11 mouse cellular contexts compared by ENCODE assay signal in the genomic region with DNA sequence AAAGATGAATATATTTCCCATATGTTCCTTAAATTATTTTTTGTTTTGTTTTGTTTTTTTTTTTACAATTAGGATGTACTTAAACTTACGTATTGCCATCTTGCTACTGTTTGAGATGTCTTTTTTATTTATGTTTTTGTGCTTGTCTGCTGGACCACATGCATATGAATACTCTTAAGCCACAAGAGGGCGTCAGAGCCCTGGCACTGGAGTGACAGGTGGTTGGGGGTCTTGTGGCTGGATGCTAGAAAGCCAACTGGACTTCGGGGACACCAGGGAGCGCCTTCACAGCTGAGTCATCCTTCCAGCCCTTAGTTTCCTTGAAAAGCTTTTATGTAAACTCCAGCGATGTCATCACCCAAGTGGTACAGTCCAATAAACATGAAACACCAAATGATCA. TPM values are rescaled to one million over a fixed set of nuclear protein-coding genes. Genes with fewer than 3 reads are reported as not detected.
DNase-seq lines count a peak whose midpoint lies in the region; ATAC-seq and TF ChIP-seq lines count a peak whose summit lies in the region.
"Had no signal": no experiment of that assay in that cellular context is flagged by ENCODE, and none has a peak within 500 bp of the region (broad histone marks: within the 10 kb centered on the region; RNA-seq: fewer than 3 reads in every experiment).

No protein-coding gene starts in this region.

- TF ChIP-seq POLR2A in cerebellum, adult 2 months (IDR thresholded peaks at IDR 0.05; ENCODE audit: borderline replicate concordance, insufficient read depth, low read length) = no peak
- no peak for TF ChIP-seq POLR2A in liver, adult 2 months (IDR thresholded peaks at IDR 0.05; ENCODE audit: extremely low read depth, insufficient read depth, low read length)

- no peak overlapping the region for H3K4me2 ChIP-seq in liver, embryonic 11.5 days
- H3K4me2 ChIP-seq: liver, embryonic 15.5 days; neural tube, embryonic 13.5 days had no signal

- peaks cover 35% of the 10 kb centered on the region for H3K36me3 ChIP-seq in liver, adult 2 months (ENCODE audit: control insufficient read depth, insufficient read depth, low read length)
- peaks cover 12% of the 10 kb centered on the region; the same call in 1 of the 2 replicates for H3K36me3 ChIP-seq in liver, embryonic 11.5 days (ENCODE audit: control insufficient read depth, insufficient read depth, low read length)
- H3K36me3 ChIP-seq in G1E (replicated peaks) = peaks cover 78% of the 10 kb centered on the region

- no peaks in the 10 kb centered on the region for H3K79me2 ChIP-seq in liver, adult 2 months (ENCODE audit: control insufficient read depth, insufficient read depth, low read length)

- no peak overlapping the region for H3K27ac ChIP-seq in cerebellum, adult 2 months (ENCODE audit: insufficient read depth, low read length)
- no peak overlapping the region for H3K27ac ChIP-seq in liver, adult 2 months (replicated peaks; ENCODE audit: insufficient read depth, low read depth, low read length)
- H3K27ac ChIP-seq in liver, embryonic 11.5 days (ENCODE audit: low read depth, low read length) = no peak overlapping the region
- H3K27ac ChIP-seq: liver, embryonic 15.5 days; neural tube, embryonic 13.5 days had no signal

- H3K4me3 ChIP-seq in cerebellum, adult 2 months (replicated peaks; ENCODE audit: insufficient read depth, low read depth, low read length) = no peak overlapping the region
- H3K4me3 ChIP-seq in liver, adult 2 months (ENCODE audit: insufficient read depth, low read depth, low read length) = no peak overlapping the region
- H3K4me3 ChIP-seq in liver, embryonic 11.5 days (ENCODE audit: low read depth, low read length) = no peak overlapping the region
- no peak overlapping the region for H3K4me3 ChIP-seq in G1E (ENCODE audit: low read depth, low read length)
- H3K4me3 ChIP-seq: liver, embryonic 15.5 days; neural tube, embryonic 13.5 days had no signal

- no peak for ATAC-seq in liver, embryonic 11.5 days (replicated peaks; ENCODE audit: low FRiP score)
- no peak for ATAC-seq in G1E (ENCODE audit: extremely low read depth, insufficient number of reproducible peaks, low FRiP score, poor library complexity, severe bottlenecking)

- WGBS in cerebellum, adult 2 months = 36% methylated on average over 5 of the region's 5 CpGs
- WGBS in liver, adult 2 months = 78% methylated on average over 5 of the region's 5 CpGs
- WGBS in liver, embryonic 11.5 days = 62% methylated on average over 5 of the region's 5 CpGs

- H3K27me3 ChIP-seq in cerebellum, adult 2 months (ENCODE audit: control insufficient read depth, insufficient read depth, low read length) = no peaks in the 10 kb centered on the region
- no peaks in the 10 kb centered on the region for H3K27me3 ChIP-seq in liver, adult 2 months (ENCODE audit: control insufficient read depth, insufficient read depth, low read length)
- no peaks in the 10 kb centered on the region for H3K27me3 ChIP-seq in liver, embryonic 11.5 days (replicated peaks; ENCODE audit: control insufficient read depth, insufficient read depth, low read length)
- H3K27me3 ChIP-seq in G1E (ENCODE audit: insufficient read depth, low read length) = no peaks in the 10 kb centered on the region
- H3K27me3 ChIP-seq: liver, embryonic 15.5 days; neural tube, embryonic 13.5 days had no signal

- peak in 1 of 2 experiments; percentile 18 for DNase-seq in cerebellum, adult 2 months
- DNase-seq in cerebellum, adult 11 months = no peak
- DNase-seq in liver, adult 2 months (ENCODE audit: extremely low read depth, low read depth, low spot score) = no peak
- no peak for DNase-seq in liver, embryonic 11.5 days (ENCODE audit: low spot score)
- no peak for DNase-seq in G1E (ENCODE audit: low spot score)
- peak; percentile 31 for DNase-seq in forelimb bud, embryonic 11.5 days (ENCODE audit: low read depth, low spot score)
- no peak for DNase-seq in right cerebral cortex, postnatal 36 days (ENCODE audit: low spot score in 2 of 2)
- no peak for DNase-seq in right cerebral cortex, adult 2 months (ENCODE audit: low spot score in 2 of 2)
- DNase-seq: cerebellum, adult 18-20 months had no signal

- H3K4me1 ChIP-seq in cerebellum, adult 2 months (ENCODE audit: control insufficient read depth, insufficient read depth, low read length) = peaks cover 11% of the 10 kb centered on the region
- H3K4me1 ChIP-seq in liver, adult 2 months (ENCODE audit: control insufficient read depth, insufficient read depth, low read length) = no peaks in the 10 kb centered on the region
- H3K4me1 ChIP-seq in liver, embryonic 11.5 days (replicated peaks; ENCODE audit: control insufficient read depth, insufficient read depth, low read length) = peaks cover 4% of the 10 kb centered on the region; the same call in 1 of the 2 replicates
- peaks cover 70% of the 10 kb centered on the region for H3K4me1 ChIP-seq in G1E (ENCODE audit: insufficient read depth, low read depth, low read length)

- H3K9ac ChIP-seq in liver, adult 2 months (ENCODE audit: low read depth, low read length) = no peak overlapping the region
- no peak overlapping the region for H3K9ac ChIP-seq in liver, embryonic 11.5 days (ENCODE audit: low read depth, low read length)
- H3K9ac ChIP-seq: liver, embryonic 15.5 days; neural tube, embryonic 13.5 days had no signal

- peak; percentile 37; the same call in 1 of the 2 replicates for TF ChIP-seq CTCF in cerebellum, adult 2 months (IDR thresholded peaks at IDR 0.05; ENCODE audit: borderline replicate concordance, insufficient read depth, low read depth, low read length)
- peak; percentile 51 for TF ChIP-seq CTCF in liver, adult 2 months (IDR thresholded peaks at IDR 0.05; ENCODE audit: low read depth, low read length)
- 0 out of 2 replicates have a peak, but pooled peaks have one; percentile 9 for TF ChIP-seq CTCF in G1E (IDR thresholded peaks at IDR 0.05; ENCODE audit: low read depth, low read length)

- no peaks in the 10 kb centered on the region for H3K9me3 ChIP-seq in liver, embryonic 11.5 days (ENCODE audit: control insufficient read depth, low read length)
- H3K9me3 ChIP-seq in G1E (replicated peaks) = no peaks in the 10 kb centered on the region
- H3K9me3 ChIP-seq: liver, embryonic 15.5 days; neural tube, embryonic 13.5 days had no signal

RNA-seq across cellular contexts. Expression of gene Ccdc186, which starts 13.2 kb away (rescaled TPM):
- polyA plus RNA-seq in cerebellum, adult 2 months (2012; rRNA removed) = 24.3 and 24.4 TPM in 2 replicates
- 5.9 and 7.9 TPM in 2 replicates for total RNA-seq in liver, adult 2 months (2014; rRNA removed)
- 0.95 and 1.6 TPM in 2 replicates for polyA plus RNA-seq in liver, adult 2 months (2012; rRNA removed)
- 9.5 and 10.9 TPM in 2 replicates for polyA plus RNA-seq in liver, embryonic 11.5 days (2014; fragmentation: Nextera tagmentation; extraction: Ambion mirVana)
- total RNA-seq in G1E (2014; fragmentation: Nextera tagmentation) (86.8 and 118 TPM in 2 replicates), G1E (2017) (275 and 319 TPM in 2 replicates)
- polyA plus RNA-seq in G1E (2012) = 2.7 and 3.0 TPM in 2 replicates

RNA-seq across cellular contexts. Expression of gene Tdrd1, which starts 17.2 kb away (rescaled TPM):
- 0.13 and 0.20 TPM in 2 replicates for polyA plus RNA-seq in cerebellum, adult 2 months (2012; rRNA removed)
- not detected in 2 replicates for total RNA-seq in liver, adult 2 months (2014; rRNA removed)
- not detected in 2 replicates for polyA plus RNA-seq in liver, adult 2 months (2012; rRNA removed)
- polyA plus RNA-seq in liver, embryonic 11.5 days (2014; fragmentation: Nextera tagmentation; extraction: Ambion mirVana) = 0.45 and 0.81 TPM in 2 replicates
- total RNA-seq in G1E (2014; fragmentation: Nextera tagmentation) = not detected in 2 replicates
- total RNA-seq in G1E (2017) = under 0.01 and 0.05 TPM in 2 replicates
- polyA plus RNA-seq in G1E (2012) = not detected in 2 replicates
